Mouse (Mus musculus) 3134 (cell line): ENCODE measurements around the gene Tob1.

Experiments
- DNase-seq: peaks from one replicate; pipeline ENCODE4 v3.0.0-alpha.2; 2011; ENCODE audit warnings: low spot score; ENCODE audit not compliant: insufficient read length; ENCODE audit errors: extremely low read depth

The Tob1 gene

GRCm38 (mm10) chr11:94259814-94260213, 48.6 kb downstream of the Tob1 start:
- DNase-seq: no peak

- no peak for DNase-seq
These were observed 50.5 kb downstream of the Tob1 start for GRCm38 (mm10) chr11:94261585-94262370.
